In the genomic region with DNA sequence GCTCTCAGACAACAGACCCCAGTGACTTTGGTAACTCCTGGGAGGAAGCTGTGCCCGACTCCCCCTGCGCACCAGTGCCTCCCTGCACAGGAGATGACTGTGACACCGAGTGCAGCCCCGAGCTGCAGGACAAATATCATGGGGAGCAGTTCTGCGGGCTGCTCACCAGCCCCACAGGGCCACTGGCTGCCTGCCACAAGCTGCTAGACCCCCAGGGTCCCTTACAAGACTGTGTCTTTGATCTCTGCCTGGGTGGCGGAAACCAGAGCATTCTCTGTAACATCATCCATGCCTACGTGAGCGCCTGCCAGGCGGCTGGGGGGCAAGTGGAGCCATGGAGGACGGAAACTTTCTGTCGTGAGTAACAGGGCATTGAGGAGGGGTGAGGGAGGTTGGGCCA, we compare ENCODE assay signal across 17 mouse cellular contexts. TPM values are rescaled to one million over a fixed set of nuclear protein-coding genes. Genes with fewer than 3 reads are reported as not detected.
"Had no signal": no experiment of that assay in that cellular context is flagged by ENCODE, and none has a peak within 500 bp of the region (broad histone marks: within the 10 kb centered on the region; RNA-seq: fewer than 3 reads in every experiment).

No protein-coding gene starts in this region.

- H3K4me1 ChIP-seq: kidney, embryonic 15.5 days; liver, embryonic 15.5 days; midbrain, embryonic 13.5 days; neural tube, embryonic 13.5 days had no signal

- H3K36me3 ChIP-seq: kidney, embryonic 15.5 days; liver, embryonic 15.5 days; midbrain, embryonic 13.5 days; neural tube, embryonic 13.5 days had no signal

- H3K4me3 ChIP-seq: kidney, embryonic 15.5 days; left cerebral cortex, adult 2 months; liver, embryonic 15.5 days; midbrain, embryonic 13.5 days; neural tube, embryonic 13.5 days had no signal

- H3K9ac ChIP-seq: kidney, embryonic 15.5 days; liver, embryonic 15.5 days; midbrain, embryonic 13.5 days; neural tube, embryonic 13.5 days had no signal

- H3K9me3 ChIP-seq: kidney, embryonic 15.5 days; liver, embryonic 15.5 days; midbrain, embryonic 13.5 days; neural tube, embryonic 13.5 days had no signal

- DNase-seq: kidney, adult 2 months; lung, adult 2 months; lung, postnatal 36 days; right cerebral cortex, postnatal 14 days; thymus, postnatal 36 days had no signal

- ATAC-seq: lung, postnatal 0 days; midbrain, embryonic 13.5 days had no signal

- H3K27ac ChIP-seq: kidney, embryonic 15.5 days; left cerebral cortex, adult 2 months; liver, embryonic 15.5 days; midbrain, embryonic 13.5 days; neural tube, embryonic 13.5 days; stomach, postnatal 0 days had no signal

RNA-seq across cellular contexts. Expression of gene Fcgbp, which starts 22.5 kb away (rescaled TPM):
- total RNA-seq: megakaryocyte progenitor cell, adult 5-6 weeks; monocyte, adult 5-6 weeks had no signal
- polyA plus RNA-seq: liver, embryonic 11.5 days; midbrain, embryonic 13.5 days had no signal

RNA-seq across cellular contexts. Expression of gene 9530053A07Rik, which starts 35.7 kb away (rescaled TPM):
- total RNA-seq: megakaryocyte progenitor cell, adult 5-6 weeks; monocyte, adult 5-6 weeks had no signal
- polyA plus RNA-seq: kidney, adult 2 months; limb, embryonic 14.5 days; liver, embryonic 11.5 days; liver, embryonic 15.5 days; spleen, adult 2 months had no signal
